Mouse (Mus musculus) G1E (cell line): ENCODE data around the gene Dapk1. TPM values are rescaled to one million over a fixed set of nuclear protein-coding genes. Genes with fewer than 3 reads are reported as not detected.

ENCODE experiments used
- ATAC-seq: 2 replicates; pipeline ENCODE4 v1.8.0; 2016; ENCODE audit warnings: mild to moderate bottlenecking; ENCODE audit not compliant: insufficient number of reproducible peaks, poor library complexity, low FRiP score, severe bottlenecking; ENCODE audit errors: extremely low read depth
- DNase-seq: peaks from one replicate; pipeline ENCODE4 v3.0.0; 2012; ENCODE audit warnings: low spot score
- H3K27me3 ChIP-seq: 2 replicates; pipeline ENCODE4 v1.6.1; 2012; ENCODE audit warnings: mild to moderate bottlenecking, low read length, inconsistent platforms; ENCODE audit not compliant: insufficient read depth
- H3K36me3 ChIP-seq: replicated peaks from 2 replicates; pipeline ENCODE3; 2012; ENCODE audit warnings: mild to moderate bottlenecking, inconsistent platforms
- H3K4me1 ChIP-seq: 2 replicates; pipeline ENCODE4 v1.6.1; 2012; ENCODE audit warnings: low read depth, low read length, inconsistent platforms, mixed read lengths; ENCODE audit not compliant: insufficient read depth
- H3K4me3 ChIP-seq: 2 replicates; pipeline ENCODE4 v1.5.1; 2012; ENCODE audit warnings: low read depth, mild to moderate bottlenecking, inconsistent platforms, low read length, moderate library complexity, mixed read lengths
- H3K9me3 ChIP-seq: replicated peaks from 2 replicates; pipeline ENCODE4 v1.6.1; 2012; ENCODE audit warnings: inconsistent platforms
- CTCF ChIP-seq: IDR thresholded peaks from 2 replicates; pipeline ENCODE4 v1.5.1; 2012; ENCODE audit warnings: low read depth, low read length, inconsistent platforms, mixed read lengths
- GATA1 ChIP-seq: IDR thresholded peaks from 2 replicates; pipeline ENCODE4 v1.6.1; 2012; ENCODE audit warnings: borderline replicate concordance, low read length, inconsistent platforms, mixed read lengths
- GATA2 ChIP-seq: IDR thresholded peaks from 2 replicates; pipeline ENCODE4 v1.6.1; 2012; ENCODE audit warnings: low read depth, low read length, inconsistent platforms, borderline replicate concordance
- POLR2AphosphoS5 ChIP-seq: IDR thresholded peaks from 2 replicates; pipeline ENCODE4 v1.6.1; 2012; ENCODE audit warnings: low read depth, low read length, inconsistent platforms; ENCODE audit not compliant: insufficient replicate concordance
- TAL1 ChIP-seq: conservative IDR thresholded peaks from 2 replicates; pipeline ENCODE4 v1.6.1; 2012; ENCODE audit warnings: low read depth, low read length, inconsistent platforms, mixed read lengths
- polyA plus RNA-seq: library from polyadenylated mRNA; stranded (reverse); fragments of >175 nt; gene quantifications from 2 replicates; pipeline ENCODE4 v1.2.3, GENCODE M21; 2012
- total RNA-seq, 2 experiments: library from RNA; stranded (forward) in 1 of 2; stranded (reverse) in 1 of 2; fragments of 200-1000 nt in 1 of 2; fragments of >200 nt in 1 of 2; fragmentation: Nextera tagmentation in 1 of 2; gene quantifications; 2 replicates each; pipeline ENCODE4 v1.2.3; 2014 to 2017

Dapk1 gene
- total and polyA plus RNA-seq, 3 experiments, result 0.05 TPM; not detected in 2

DNA sequence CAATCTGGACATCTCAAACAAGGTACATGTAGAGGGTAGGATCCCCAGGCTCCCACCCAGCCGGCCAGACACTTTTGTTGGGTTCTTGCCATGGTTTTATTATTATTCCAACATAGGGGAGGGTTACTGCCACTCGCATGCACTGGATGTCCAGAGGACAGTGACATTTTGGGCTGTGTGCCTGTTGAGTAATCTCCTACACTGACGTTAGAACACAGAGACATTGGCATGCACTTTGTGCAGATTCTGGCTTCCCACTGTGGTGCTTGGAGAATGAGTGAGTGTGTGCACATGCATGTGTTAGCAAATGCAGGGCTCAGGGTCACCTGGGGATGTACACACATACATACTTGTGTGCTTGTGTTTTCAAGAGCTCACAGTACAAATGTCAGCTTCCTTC, 129.3 kb downstream of the Dapk1 start:
- no peak overlapping the region for H3K4me3 ChIP-seq
- no peaks in the 10 kb centered on the region for H3K36me3 ChIP-seq
- ATAC-seq (no peak), DNase-seq (no peak)
- no peaks in the 10 kb centered on the region for H3K27me3 ChIP-seq
- peaks cover 57% of the 10 kb centered on the region for H3K9me3 ChIP-seq
- no peaks in the 10 kb centered on the region for H3K4me1 ChIP-seq
- TF ChIP-seq POLR2AphosphoS5, result no peak
- TF ChIP-seq GATA1, result no peak
- no peak for TF ChIP-seq CTCF
- TF ChIP-seq GATA2, result no peak
- TF ChIP-seq TAL1, result no peak

DNA sequence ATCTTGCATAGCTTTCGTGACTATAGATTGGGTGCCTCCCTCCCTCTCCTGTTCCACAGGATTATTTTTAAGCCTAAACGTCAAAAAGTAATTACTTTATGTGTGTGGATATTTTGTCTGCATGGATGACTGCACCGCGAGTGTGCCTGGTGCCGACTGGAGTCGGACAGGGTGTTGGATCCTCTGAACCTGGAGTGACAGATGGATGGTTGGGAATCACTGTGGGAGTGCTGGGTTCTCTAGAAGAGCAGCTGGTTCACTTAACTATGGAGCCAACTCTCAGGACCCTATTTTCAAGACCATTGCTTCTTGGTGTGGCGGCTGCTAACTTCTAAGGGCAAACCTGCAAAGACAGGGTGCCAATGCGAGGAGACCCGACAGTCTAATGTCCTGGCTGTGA, 133.6 kb downstream of the Dapk1 start:
- no peak for ATAC-seq
- no peaks in the 10 kb centered on the region for H3K4me1 ChIP-seq
- DNase-seq, result no peak
- TF ChIP-seq GATA1, result no peak
- H3K36me3 ChIP-seq, result no peaks in the 10 kb centered on the region
- H3K9me3 ChIP-seq, result peaks cover 77% of the 10 kb centered on the region
- H3K27me3 ChIP-seq, result no peaks in the 10 kb centered on the region
- H3K4me3 ChIP-seq, result no peak overlapping the region

DNA sequence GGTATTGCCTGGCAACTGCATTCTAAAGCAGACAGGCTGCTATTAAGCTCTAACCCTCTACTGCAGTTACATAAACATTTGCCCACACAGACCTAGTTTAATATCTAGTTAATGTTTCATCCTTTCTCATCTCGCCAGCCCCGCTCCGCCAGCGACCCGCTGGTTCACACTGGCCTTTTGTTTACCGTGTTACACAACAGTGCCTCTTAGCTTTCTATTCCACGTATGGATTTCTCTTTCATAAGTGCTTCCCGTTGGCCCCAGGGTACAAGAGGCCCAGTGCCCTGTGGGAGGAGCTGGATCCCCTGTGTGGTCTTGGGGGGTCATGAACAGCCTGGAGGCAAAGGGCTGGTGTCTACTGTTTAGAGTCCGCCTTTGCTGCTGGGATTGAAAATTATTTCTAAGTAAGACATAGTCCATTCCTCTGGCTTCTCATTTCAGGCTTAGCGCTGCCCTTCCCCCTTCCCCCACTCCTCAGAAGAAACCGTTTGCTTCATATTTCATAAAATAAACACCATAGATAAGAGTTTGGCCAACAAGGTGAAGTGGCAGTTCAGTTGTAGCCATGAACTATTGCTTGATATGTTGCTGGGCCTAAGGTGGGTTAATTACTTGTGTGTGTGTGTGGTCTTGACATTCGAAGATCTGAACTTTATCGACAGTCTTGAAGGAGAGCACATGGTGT, 134.8 kb downstream of the Dapk1 start:
- no peaks in the 10 kb centered on the region for H3K27me3 ChIP-seq
- H3K4me1 ChIP-seq, result no peaks in the 10 kb centered on the region
- peaks cover 79% of the 10 kb centered on the region for H3K9me3 ChIP-seq
- no peak for DNase-seq
- TF ChIP-seq GATA1 (no peak), TAL1 (no peak), POLR2AphosphoS5 (no peak), CTCF (no peak), GATA2 (no peak)
- H3K36me3 ChIP-seq, result no peaks in the 10 kb centered on the region
- ATAC-seq, result no peak
- H3K4me3 ChIP-seq, result no peak overlapping the region

DNA sequence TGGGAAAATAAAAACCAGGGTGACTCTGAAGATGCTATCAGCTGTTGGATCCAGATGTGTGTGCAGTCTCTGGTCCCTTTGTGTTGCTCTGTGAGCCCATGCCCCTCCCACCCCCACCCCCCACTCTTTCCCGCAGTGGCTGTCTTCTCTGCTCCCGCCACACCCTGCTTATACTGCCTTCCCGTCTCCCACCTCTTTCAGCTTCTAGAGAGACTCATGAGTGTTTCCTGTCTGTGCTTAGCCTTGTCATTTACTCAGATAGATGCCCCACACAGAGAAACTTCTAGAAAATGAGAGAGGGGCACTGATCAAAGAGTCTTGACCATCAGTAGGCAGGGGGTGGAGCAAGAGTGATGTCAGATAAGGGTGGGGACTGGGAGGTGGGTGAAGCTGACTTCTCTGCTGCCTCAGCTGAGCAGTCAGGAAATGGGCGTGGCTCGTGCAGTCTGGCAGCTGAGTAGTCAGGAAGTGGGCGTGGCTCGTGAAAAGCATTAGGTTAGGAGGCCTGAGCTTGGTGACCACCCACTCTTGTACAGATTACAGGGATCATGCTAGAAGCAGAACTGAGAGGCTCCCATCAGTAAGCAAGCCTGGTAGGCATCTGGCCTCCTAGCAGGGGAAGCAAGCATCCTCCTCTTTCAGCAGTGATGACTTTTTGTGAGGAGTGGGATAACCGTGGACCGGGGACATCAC, 136.0 kb downstream of the Dapk1 start:
- TF ChIP-seq TAL1 (no peak), GATA2 (no peak), POLR2AphosphoS5 (no peak), CTCF (no peak), GATA1 (no peak)
- no peaks in the 10 kb centered on the region for H3K36me3 ChIP-seq
- H3K9me3 ChIP-seq, result peaks cover 84% of the 10 kb centered on the region
- no peak for DNase-seq
- ATAC-seq, result no peak
- no peak overlapping the region for H3K4me3 ChIP-seq
- H3K4me1 ChIP-seq, result no peaks in the 10 kb centered on the region
- no peaks in the 10 kb centered on the region for H3K27me3 ChIP-seq

DNA sequence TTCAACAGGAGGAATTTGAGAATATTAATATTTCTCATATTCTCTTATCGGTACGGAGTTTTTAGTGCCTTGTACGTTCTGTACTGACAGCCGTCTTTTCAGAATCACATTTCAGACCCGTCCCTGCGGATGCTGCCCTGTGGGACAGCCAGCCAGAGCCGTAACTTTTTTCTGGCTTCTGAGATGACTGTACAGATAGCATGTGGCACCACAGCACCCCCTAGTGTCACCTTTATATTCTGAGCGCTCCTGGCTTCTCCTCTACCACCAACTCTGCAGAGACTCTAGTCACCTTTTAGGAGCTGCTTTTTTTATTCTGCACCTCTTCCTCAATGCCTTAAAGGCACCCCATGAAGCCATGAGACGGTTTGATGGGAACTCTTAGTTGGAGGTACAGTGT, 136.7 kb downstream of the Dapk1 start:
- ATAC-seq, result no peak
- H3K4me3 ChIP-seq, result no peak overlapping the region

DNA sequence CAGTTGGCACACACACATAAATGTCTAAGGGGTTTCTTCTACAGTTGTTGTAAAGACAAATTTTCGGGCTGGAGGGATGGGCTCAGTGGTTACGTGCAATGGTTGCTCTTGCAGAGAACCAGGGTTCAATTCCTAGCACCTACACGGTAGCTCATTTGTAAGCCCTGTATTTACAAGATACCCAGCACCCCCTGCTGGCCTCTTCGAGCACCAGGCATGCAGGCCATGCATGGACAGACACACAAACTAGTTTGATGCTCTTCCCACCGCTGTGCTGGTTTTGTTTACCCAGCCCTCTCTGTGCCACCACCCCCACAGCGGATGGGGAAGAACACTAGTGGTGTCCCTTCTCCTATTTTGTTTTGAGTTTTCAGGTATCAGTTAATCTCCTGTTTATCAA, 138.5 kb downstream of the Dapk1 start:
- Histone ChIP-seq H3K4me1 (no peaks in the 10 kb centered on the region), H3K9me3 (peaks cover 90% of the 10 kb centered on the region), H3K36me3 (no peaks in the 10 kb centered on the region), H3K4me3 (no peak overlapping the region), H3K27me3 (no peaks in the 10 kb centered on the region)
- ATAC-seq, result no peak
- TF ChIP-seq GATA2 (no peak), POLR2AphosphoS5 (no peak), CTCF (no peak), GATA1 (no peak), TAL1 (no peak)
- DNase-seq, result no peak

More for the DNA sequence above, 136.7 kb downstream of the Dapk1 start:
- Histone ChIP-seq H3K36me3 (no peaks in the 10 kb centered on the region), H3K9me3 (peaks cover 86% of the 10 kb centered on the region), H3K27me3 (no peaks in the 10 kb centered on the region), H3K4me1 (no peaks in the 10 kb centered on the region)
- no peak for TF ChIP-seq POLR2AphosphoS5
- DNase-seq, result no peak

DNA sequence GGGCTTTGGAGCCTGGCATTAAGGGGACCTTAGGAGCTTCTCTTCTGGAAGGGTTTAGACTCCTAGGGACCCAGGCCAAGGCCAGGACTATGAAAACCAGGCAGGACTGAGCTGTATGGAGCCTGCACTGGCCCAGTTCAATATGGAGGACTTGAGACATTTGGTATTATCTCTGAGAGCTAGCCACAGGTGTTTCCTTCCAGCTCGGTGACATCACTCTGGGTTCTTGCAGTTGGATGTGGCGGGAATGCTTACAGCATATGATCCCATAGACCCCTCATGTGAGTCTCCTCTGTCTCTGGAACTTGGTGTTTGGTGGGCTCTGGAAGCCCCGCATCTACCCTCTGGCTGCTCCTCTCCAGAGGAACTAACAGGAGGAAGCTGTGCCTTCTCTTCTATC, 140.9 kb downstream of the Dapk1 start:
- no peak overlapping the region for H3K4me3 ChIP-seq
- no peak for ATAC-seq
- no peaks in the 10 kb centered on the region for H3K4me1 ChIP-seq

More for the DNA sequence above, 140.9 kb downstream of the Dapk1 start:
- peaks cover 85% of the 10 kb centered on the region for H3K9me3 ChIP-seq
- DNase-seq, result no peak
- H3K36me3 ChIP-seq, result no peaks in the 10 kb centered on the region
- no peaks in the 10 kb centered on the region for H3K27me3 ChIP-seq
- TF ChIP-seq GATA1, result no peak
- no peak for TF ChIP-seq CTCF
- no peak for TF ChIP-seq GATA2
- no peak for TF ChIP-seq TAL1
- no peak for TF ChIP-seq POLR2AphosphoS5
